Mouse (Mus musculus) intestine, postnatal 0 days (tissue): ENCODE measurements around the gene Abca1. TPM values are rescaled to one million over a fixed set of nuclear protein-coding genes. Genes with fewer than 3 reads are reported as not detected.
A peak's percentile ranks its signal among the peaks of the same experiment; 100 is the strongest.

Experiments
- ATAC-seq: fragments of 200-750 bp; cut with Nextera tagmentation; 2 replicates; pipeline ENCODE4 v1.8.0; 2017; ENCODE audit warnings: mild to moderate bottlenecking, moderate TSS enrichment, moderate library complexity
- H3K27ac ChIP-seq: fragments of 300-500 bp; sonication (generic); 2 replicates; pipeline ENCODE4 v1.5.1; 2014; ENCODE audit warnings: mild to moderate bottlenecking, low read depth, low read length, moderate library complexity
- H3K27me3 ChIP-seq: fragments of 300-500 bp; sonication (generic); replicated peaks from 2 replicates; pipeline ENCODE4 v1.6.1; 2014; ENCODE audit warnings: low read length, mixed read lengths; ENCODE audit not compliant: control insufficient read depth, insufficient read depth
- H3K36me3 ChIP-seq: fragments of 300-500 bp; sonication (generic); 2 replicates; pipeline ENCODE4 v1.6.1; 2014; ENCODE audit warnings: mild to moderate bottlenecking, moderate library complexity; ENCODE audit not compliant: control insufficient read depth, insufficient read depth
- H3K4me1 ChIP-seq: fragments of 300-500 bp; sonication (generic); replicated peaks from 2 replicates; pipeline ENCODE4 v1.6.1; 2014; ENCODE audit warnings: antibody characterized with exemption, low read length, mixed read lengths; ENCODE audit not compliant: control insufficient read depth, insufficient read depth
- H3K4me2 ChIP-seq: fragments of 300-500 bp; sonication (generic); replicated peaks from 2 replicates; pipeline ENCODE4 v1.6.1; 2014; ENCODE audit warnings: low read depth, mild to moderate bottlenecking, moderate library complexity
- H3K4me3 ChIP-seq: fragments of 300-500 bp; sonication (generic); 2 replicates; pipeline ENCODE4 v1.5.1; 2014; ENCODE audit warnings: low read depth, low read length
- H3K9ac ChIP-seq: fragments of 300-500 bp; sonication (generic); 2 replicates; pipeline ENCODE4 v1.6.1; 2014; ENCODE audit warnings: mild to moderate bottlenecking, low read depth, low read length
- H3K9me3 ChIP-seq: fragments of 300-500 bp; sonication (generic); 2 replicates; pipeline ENCODE4 v1.6.1; 2016; ENCODE audit warnings: mixed run types; ENCODE audit not compliant: control insufficient read depth
- CTCF ChIP-seq: sonication (generic); IDR thresholded peaks from 2 replicates; pipeline ENCODE4 v1.5.1; 2016; ENCODE audit warnings: low read depth, mild to moderate bottlenecking, control low read depth, antibody characterized with exemption, moderate library complexity
- WGBS: fragments of 180-500 bp; shearing (Covaris S2); extraction: QIAGEN DNeasy Blood & Tissue Kit; methylation state at CpG from one replicate; pipeline ENCODE4 v1.1.7; 2014; 5-methylcytosine and 5-hydroxymethylcytosine counted together
- polyA plus RNA-seq: library from polyadenylated mRNA; unstranded; fragments of >200 nt; fragmentation: Nextera tagmentation; extraction: Ambion mirVana; gene quantifications from 2 replicates; pipeline ENCODE4 v1.2.1, GENCODE M21; 2015

The Abca1 gene
- polyA plus RNA-seq, 1 experiment from 2014 or later: 1.4 TPM

- Histone ChIP-seq H3K9ac (no peak overlapping the region), H3K27me3 (no peaks in the 10 kb centered on the region)
- 92% methylated on average over 3 of the region's 3 CpGs for WGBS
Observed at GRCm38 (mm10) chr4:53015024-53015423, 144.7 kb downstream of the Abca1 start.

GRCm38 (mm10) chr4:53014421-53014820 lies 145.3 kb downstream of the Abca1 start:
- no peaks in the 10 kb centered on the region for H3K4me1 ChIP-seq
- TF ChIP-seq CTCF: no peak
- H3K9me3 ChIP-seq: no peaks in the 10 kb centered on the region
- 94% methylated on average over 7 of the region's 7 CpGs for WGBS
- no peaks in the 10 kb centered on the region for H3K27me3 ChIP-seq
- H3K9ac ChIP-seq: no peak overlapping the region
- H3K4me2 ChIP-seq: no peak overlapping the region
- no peak overlapping the region for H3K27ac ChIP-seq
- ATAC-seq: no peak
- H3K4me3 ChIP-seq: no peak overlapping the region
- H3K36me3 ChIP-seq: peaks cover 27% of the 10 kb centered on the region

More at GRCm38 (mm10) chr4:53015024-53015423, 144.7 kb downstream of the Abca1 start:
- H3K4me2 ChIP-seq: no peak overlapping the region
- no peak for ATAC-seq
- no peaks in the 10 kb centered on the region for H3K9me3 ChIP-seq
- no peak overlapping the region for H3K27ac ChIP-seq
- no peaks in the 10 kb centered on the region for H3K4me1 ChIP-seq
- H3K36me3 ChIP-seq: peaks cover 33% of the 10 kb centered on the region
- TF ChIP-seq CTCF: no peak
- H3K4me3 ChIP-seq: no peak overlapping the region

GRCm38 (mm10) chr4:53011732-53012361 lies 147.8 kb downstream of the Abca1 start, which contains the start of gene Nipsnap3b:
Nipsnap3b (plus strand) TSS chr4:53011880.
- TF ChIP-seq CTCF: no peak
- peak; percentile 99 for ATAC-seq
- H3K9me3 ChIP-seq: no peaks in the 10 kb centered on the region
- peak within 1 kb of the TSS; percentile 89 for H3K4me3 ChIP-seq
- no peaks in the 10 kb centered on the region for H3K4me1 ChIP-seq
- peak within 1 kb of the TSS; percentile 86 for H3K9ac ChIP-seq
- peaks cover 14% of the 10 kb centered on the region for H3K36me3 ChIP-seq
- peak within 1 kb of the TSS; percentile 88 for H3K27ac ChIP-seq
- H3K27me3 ChIP-seq: no peaks in the 10 kb centered on the region
- WGBS: under 1% methylated on average over 63 of the region's 63 CpGs
- peak within 1 kb of the TSS; percentile 67 for H3K4me2 ChIP-seq

GRCm38 (mm10) chr4:53009871-53010270 lies 149.8 kb downstream of the Abca1 start:
- Histone ChIP-seq H3K9me3 (no peaks in the 10 kb centered on the region), H3K27me3 (no peaks in the 10 kb centered on the region), H3K4me1 (no peaks in the 10 kb centered on the region), H3K4me2 (no peak overlapping the region), H3K9ac (no peak overlapping the region), H3K4me3 (no peak overlapping the region), H3K36me3 (peaks cover under 1% of the 10 kb centered on the region; the same call in 1 of the 2 replicates), H3K27ac (no peak overlapping the region)
- WGBS: 92% methylated on average over 4 of the region's 4 CpGs
- TF ChIP-seq CTCF: no peak
- ATAC-seq: no peak

GRCm38 (mm10) chr4:53009183-53009582 lies 150.5 kb downstream of the Abca1 start:
- 57% methylated on average over 4 of the region's 4 CpGs for WGBS
- no peak for ATAC-seq
- Histone ChIP-seq H3K9ac (no peak overlapping the region), H3K36me3 (no peaks in the 10 kb centered on the region), H3K4me3 (no peak overlapping the region), H3K27ac (no peak overlapping the region), H3K4me2 (no peak overlapping the region), H3K4me1 (no peaks in the 10 kb centered on the region), H3K27me3 (no peaks in the 10 kb centered on the region), H3K9me3 (no peaks in the 10 kb centered on the region)
- peak; percentile 40 for TF ChIP-seq CTCF

- no peak overlapping the region for H3K4me2 ChIP-seq
- no peak overlapping the region for H3K27ac ChIP-seq
- ATAC-seq: no peak
- no peak for TF ChIP-seq CTCF
- no peaks in the 10 kb centered on the region for H3K27me3 ChIP-seq
- WGBS: 81% methylated on average over 8 of the region's 8 CpGs
- no peak overlapping the region for H3K9ac ChIP-seq
- H3K9me3 ChIP-seq: no peaks in the 10 kb centered on the region
- no peaks in the 10 kb centered on the region for H3K4me1 ChIP-seq
- no peak overlapping the region for H3K4me3 ChIP-seq
- no peaks in the 10 kb centered on the region for H3K36me3 ChIP-seq
Observed at GRCm38 (mm10) chr4:53000154-53000553, 159.5 kb downstream of the Abca1 start.

- Histone ChIP-seq H3K27ac (no peak overlapping the region), H3K9me3 (no peaks in the 10 kb centered on the region), H3K4me1 (no peaks in the 10 kb centered on the region), H3K9ac (no peak overlapping the region), H3K27me3 (no peaks in the 10 kb centered on the region), H3K4me3 (no peak overlapping the region), H3K4me2 (no peak overlapping the region), H3K36me3 (no peaks in the 10 kb centered on the region)
- no peak for TF ChIP-seq CTCF
- WGBS: 97% methylated on average over 6 of the region's 6 CpGs
- ATAC-seq: no peak
Observed at GRCm38 (mm10) chr4:52999449-52999848, 160.2 kb downstream of the Abca1 start.
